Mouse (Mus musculus) duodenum, adult 2 months (tissue): ENCODE results near the gene Ago1. TPM values are rescaled to one million over a fixed set of nuclear protein-coding genes. Genes with fewer than 3 reads are reported as not detected.

Experiments used
- polyA plus RNA-seq: library from polyadenylated mRNA; depleted of rRNA; stranded (reverse); fragments of >200 nt; gene quantifications from 2 replicates; pipeline ENCODE4 v1.2.3, GENCODE M21; 2012; ENCODE audit warnings: low replicate concordance; rRNA removed

Ago1 gene
- polyA plus RNA-seq, result 4.1 and 10.2 TPM in 2 replicates

DNA sequence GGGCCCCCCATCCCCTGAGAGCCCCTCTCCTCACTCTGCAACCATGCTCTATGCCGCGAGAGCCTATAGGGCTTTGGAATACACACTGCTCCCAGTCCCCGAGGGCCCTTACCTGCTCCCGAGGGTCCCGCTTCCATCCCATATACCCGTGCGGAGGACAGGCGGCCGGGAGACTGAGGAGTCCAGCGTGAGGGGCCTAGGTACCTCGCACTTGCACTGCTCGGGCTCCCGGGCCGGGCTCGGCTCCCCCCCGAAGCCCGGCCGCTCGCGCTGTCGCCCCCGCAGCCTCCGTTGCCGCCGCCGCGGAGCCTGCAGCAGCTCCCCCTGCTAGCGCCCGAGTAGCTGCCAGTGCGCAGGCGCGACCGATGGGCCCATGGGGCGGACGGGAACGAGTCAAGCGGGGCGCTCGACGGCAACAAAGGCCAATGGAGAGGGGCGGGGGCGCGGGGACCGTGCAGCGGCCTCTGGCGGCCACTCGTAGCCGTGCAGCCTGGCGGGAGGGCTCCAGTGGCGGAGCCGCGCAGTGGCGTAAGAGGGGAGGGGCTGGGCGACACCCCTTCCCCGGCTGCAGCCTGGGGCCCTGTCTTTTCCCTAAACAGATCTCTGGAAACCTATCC, at the start of gene Ago1:
Gene Ago1, minus strand, starts transcription at position 299 of the 617 bp plus-strand sequence.

DNA sequence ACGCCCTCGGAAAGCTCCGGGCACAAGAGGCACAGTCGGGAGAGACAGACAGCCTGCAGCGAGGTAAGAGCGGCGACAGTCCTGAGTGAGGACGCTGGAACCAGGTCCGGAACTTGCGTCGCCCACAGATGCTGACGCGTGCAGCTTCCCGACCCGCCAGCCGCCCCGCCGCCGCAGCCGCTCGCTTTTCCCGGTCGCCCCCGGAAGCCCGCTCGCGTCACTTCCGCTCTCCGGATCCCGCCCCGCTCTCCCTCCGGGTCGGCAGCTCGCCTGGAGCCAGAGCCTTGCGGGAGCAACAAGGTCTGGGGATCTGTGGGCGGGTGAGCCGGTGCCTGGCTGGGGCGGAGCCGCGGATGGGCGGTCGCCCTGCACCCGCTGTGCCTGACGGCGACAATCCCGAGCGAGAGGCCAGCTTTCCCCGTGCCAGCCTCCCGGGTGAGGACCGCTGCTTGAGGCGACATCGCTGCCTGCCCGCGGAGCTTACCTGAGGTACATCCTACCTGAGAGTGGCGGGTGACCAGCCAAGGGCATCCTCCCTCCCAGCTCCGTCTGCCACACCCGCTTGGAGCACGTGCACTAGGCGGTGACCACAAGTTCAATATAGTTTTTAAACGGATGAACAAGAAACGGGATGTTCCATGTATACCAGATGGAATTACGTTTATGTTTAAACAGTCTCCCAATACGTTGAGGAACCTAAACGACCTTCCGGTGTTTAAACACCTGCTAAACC, 38.9 kb downstream of the Ago1 start, which contains the start of gene Ago3:
Gene Ago3, minus strand, starts transcription at position 210 of the 733 bp plus-strand sequence.

Other genes with a start within 250 kb of the Ago1 start
- gene Map7d1, start 212.2 kb downstream of the Ago1 start, polyA plus RNA-seq, result 47.9 and 76.3 TPM in 2 replicates
- gene Trappc3, start 206.3 kb downstream of the Ago1 start, polyA plus RNA-seq, result 10.5 and 15.4 TPM in 2 replicates
- 1.1 and 1.5 TPM in 2 replicates for gene Col8a2, start 181.8 kb downstream of the Ago1 start, polyA plus RNA-seq
- 25.0 and 36.7 TPM in 2 replicates for gene Adprhl2, start 146.9 kb downstream of the Ago1 start, polyA plus RNA-seq
- 0.39 and 0.57 TPM in 2 replicates for gene Tekt2, start 142.9 kb downstream of the Ago1 start, polyA plus RNA-seq
- gene Ago3, start 39.0 kb downstream of the Ago1 start, polyA plus RNA-seq, result 8.4 and 9.4 TPM in 2 replicates
- 0.34 TPM in 2 replicates for gene Ago4, start 64.9 kb upstream of the Ago1 start, polyA plus RNA-seq
- 0.19 and 0.32 TPM in 2 replicates for gene Clspn, start 88.4 kb upstream of the Ago1 start, polyA plus RNA-seq
- gene 5730409E04Rik, start 141.2 kb upstream of the Ago1 start, polyA plus RNA-seq, result 3.1 and 3.6 TPM in 2 replicates
- 129 TPM in 2 replicates for gene Psmb2, start 209.0 kb upstream of the Ago1 start, polyA plus RNA-seq